Mouse (Mus musculus) CH12.LX (cell line): ENCODE data around the gene Fxyd7. TPM values are rescaled to one million over a fixed set of nuclear protein-coding genes. Genes with fewer than 3 reads are reported as not detected.

Source experiments
- DNase-seq: peaks from one replicate; pipeline ENCODE4 v3.0.0-alpha.2; 2013; ENCODE audit errors: extremely low read depth
- H3K27ac ChIP-seq: 2 replicates; pipeline ENCODE4 v1.5.1; 2012; ENCODE audit warnings: low read depth, mild to moderate bottlenecking, control low read depth, moderate library complexity; ENCODE audit not compliant: insufficient read depth
- H3K27me3 ChIP-seq: replicated peaks from 2 replicates; pipeline ENCODE3; 2012; ENCODE audit warnings: inconsistent platforms
- H3K36me3 ChIP-seq, 2 experiments: replicated peaks in 1 of 2; 2 replicates each; pipeline versions ENCODE3 to v1.6.1; 2012; ENCODE audit warnings: inconsistent platforms in 1 of 2, low read length in 1 of 2, mild to moderate bottlenecking in 1 of 2, mixed read lengths in 1 of 2, moderate library complexity in 1 of 2; ENCODE audit not compliant: control insufficient read depth in 1 of 2, insufficient read depth in 1 of 2
- H3K4me1 ChIP-seq, 2 experiments: 2 replicates each; pipeline ENCODE4 v1.6.1; 2012; ENCODE audit warnings: inconsistent platforms in 1 of 2, moderate library complexity in 1 of 2; ENCODE audit not compliant: insufficient read depth in 2 of 2, control insufficient read depth in 1 of 2
- H3K4me2 ChIP-seq: 2 replicates; pipeline ENCODE4 v1.6.1; 2012; ENCODE audit warnings: low read depth, mild to moderate bottlenecking, control low read depth; ENCODE audit not compliant: poor library complexity, insufficient read depth, severe bottlenecking
- H3K4me3 ChIP-seq, 3 experiments: fragments of 150-350 bp in 1 of 3; sonication (generic) in 1 of 3; replicated peaks in 1 of 3; 2 replicates each; pipeline versions ENCODE3 to v1.5.1; 2011 to 2012; ENCODE audit warnings: low read depth in 2 of 3, low read length in 2 of 3, mild to moderate bottlenecking in 2 of 3, moderate library complexity in 2 of 3, control low read depth in 1 of 3, improper control_type of control experiment in 1 of 3, inconsistent platforms in 1 of 3, mixed read lengths in 1 of 3; ENCODE audit not compliant: poor library complexity in 1 of 3
- H3K79me2 ChIP-seq: replicated peaks from 2 replicates; pipeline ENCODE4 v1.6.1; 2012; ENCODE audit warnings: mild to moderate bottlenecking, moderate library complexity; ENCODE audit not compliant: control insufficient read depth, poor library complexity, insufficient read depth, severe bottlenecking; ENCODE audit errors: extremely low read depth
- H3K9ac ChIP-seq: 2 replicates; pipeline ENCODE4 v1.6.1; 2012; ENCODE audit warnings: low read depth, mild to moderate bottlenecking, control low read depth, moderate library complexity; ENCODE audit not compliant: insufficient read depth
- H3K9me3 ChIP-seq: replicated peaks from 2 replicates; pipeline ENCODE3; 2012; ENCODE audit warnings: low read length, inconsistent platforms, mixed read lengths
- CHD2 ChIP-seq: IDR thresholded peaks from 2 replicates; pipeline ENCODE4 v1.6.1; 2011; ENCODE audit warnings: low read length, improper control_type of control experiment
- E2F4 ChIP-seq: IDR thresholded peaks from 2 replicates; pipeline ENCODE4 v1.6.1; 2011; ENCODE audit warnings: low read depth, low read length, improper control_type of control experiment; ENCODE audit not compliant: insufficient replicate concordance
- ELF1 ChIP-seq: IDR thresholded peaks from 2 replicates; pipeline ENCODE4 v1.6.1; 2014; ENCODE audit warnings: low read depth, mild to moderate bottlenecking, inconsistent platforms, low read length, improper control_type of control experiment
- ETS1 ChIP-seq: conservative IDR thresholded peaks from 2 replicates; pipeline ENCODE4 v1.6.1; 2012; ENCODE audit warnings: low read depth, mild to moderate bottlenecking, inconsistent platforms, low read length, improper control_type of control experiment, moderate library complexity
- GABPA ChIP-seq: IDR thresholded peaks from 2 replicates; pipeline ENCODE4 v1.6.1; 2012; ENCODE audit warnings: low read depth, low read length, improper control_type of control experiment, inconsistent platforms; ENCODE audit not compliant: insufficient replicate concordance
- IRF4 ChIP-seq: IDR thresholded peaks from 2 replicates; pipeline ENCODE4 v1.6.1; 2014; ENCODE audit warnings: low read depth, mild to moderate bottlenecking, inconsistent platforms, low read length, improper control_type of control experiment
- KAT2A ChIP-seq: IDR thresholded peaks from 2 replicates; pipeline ENCODE4 v1.6.1; 2012; ENCODE audit warnings: low read length, improper control_type of control experiment, inconsistent platforms; ENCODE audit not compliant: insufficient replicate concordance
- MAFK ChIP-seq: IDR thresholded peaks from 2 replicates; pipeline ENCODE4 v1.6.1; 2011; ENCODE audit warnings: low read length, improper control_type of control experiment; ENCODE audit not compliant: insufficient replicate concordance
- MEF2A ChIP-seq: IDR thresholded peaks from 2 replicates; pipeline ENCODE4 v1.6.1; 2014; ENCODE audit warnings: low read depth, mild to moderate bottlenecking, inconsistent platforms, low read length, improper control_type of control experiment, borderline replicate concordance
- MXI1 ChIP-seq: IDR thresholded peaks from 2 replicates; pipeline ENCODE4 v1.6.1; 2011; ENCODE audit warnings: mild to moderate bottlenecking, low read depth, low read length, improper control_type of control experiment
- NELFE ChIP-seq: IDR thresholded peaks from 2 replicates; pipeline ENCODE4 v1.6.1; 2011; ENCODE audit warnings: low read depth, low read length, improper control_type of control experiment
- NRF1 ChIP-seq: IDR thresholded peaks from 2 replicates; pipeline ENCODE4 v1.6.1; 2014; ENCODE audit warnings: low read depth, mild to moderate bottlenecking, inconsistent platforms, low read length, improper control_type of control experiment, moderate library complexity
- PAX5 ChIP-seq: IDR thresholded peaks from 2 replicates; pipeline ENCODE4 v1.6.1; 2012; ENCODE audit warnings: low read length, inconsistent platforms, mixed read lengths
- RAD21 ChIP-seq: IDR thresholded peaks from 2 replicates; pipeline ENCODE4 v1.6.1; 2011; ENCODE audit warnings: low read depth, mild to moderate bottlenecking, low read length, improper control_type of control experiment, moderate library complexity
- RCOR1 ChIP-seq: conservative IDR thresholded peaks from 2 replicates; pipeline ENCODE4 v1.6.1; 2012; ENCODE audit warnings: low read depth, mild to moderate bottlenecking, inconsistent platforms, low read length, improper control_type of control experiment
- TBP ChIP-seq: conservative IDR thresholded peaks from 2 replicates; pipeline ENCODE4 v1.6.1; 2011; ENCODE audit warnings: low read depth, low read length, improper control_type of control experiment
- TCF12 ChIP-seq: IDR thresholded peaks from 2 replicates; pipeline ENCODE4 v1.6.1; 2014; ENCODE audit warnings: low read depth, mild to moderate bottlenecking, inconsistent platforms, low read length, improper control_type of control experiment
- UBTF ChIP-seq: IDR thresholded peaks from 2 replicates; pipeline ENCODE4 v1.6.1; 2012; ENCODE audit warnings: low read depth, mild to moderate bottlenecking, inconsistent platforms, low read length, improper control_type of control experiment, moderate library complexity
- USF1 ChIP-seq: IDR thresholded peaks from 2 replicates; pipeline ENCODE4 v1.6.1; 2014; ENCODE audit warnings: low read depth, mild to moderate bottlenecking, inconsistent platforms, low read length, improper control_type of control experiment
- ZKSCAN1 ChIP-seq: IDR thresholded peaks from 2 replicates; pipeline ENCODE4 v1.6.1; 2012; ENCODE audit warnings: low read depth, inconsistent platforms, low read length, improper control_type of control experiment, borderline replicate concordance
- ZMIZ1 ChIP-seq: IDR thresholded peaks from 2 replicates; pipeline ENCODE4 v1.6.1; 2012; ENCODE audit warnings: low read depth, mild to moderate bottlenecking, inconsistent platforms, low read length, improper control_type of control experiment
- ZNF384 ChIP-seq: IDR thresholded peaks from 2 replicates; pipeline ENCODE4 v1.6.1; 2012; ENCODE audit warnings: low read depth, low read length, improper control_type of control experiment, inconsistent platforms
- dilution Hi-C: fragments of 300-500 bp; cut with MboI; formaldehyde crosslinking; loops from 2 replicates; pipeline ENCODE4 v1.14.3; 2020; ENCODE audit warnings: low sequenced_read_pairs; ENCODE audit not compliant: extremely low pct_unique_long_range_greater_than_20kb, extremely low pct_ligation_motif_present
- in situ Hi-C: fragments of 300-500 bp; cut with MboI; formaldehyde crosslinking; loops from 3 replicates; pipeline ENCODE4 v1.14.3; 2019; ENCODE audit warnings: low sequenced_read_pairs, low pct_ligation_motif_present, low pct_unique_long_range_greater_than_20kb, mixed read lengths
- polyA plus RNA-seq: library from polyadenylated mRNA; unstranded; fragments of >175 nt; gene quantifications from 2 replicates; pipeline ENCODE4 v1.2.1, GENCODE M21; 2012; ENCODE audit warnings: low read depth; ENCODE audit not compliant: insufficient read length
- total RNA-seq, 2 experiments: library from RNA; depleted of rRNA; stranded (reverse); fragments of 300-350 nt in 1 of 2; fragments of >200 nt in 1 of 2; gene quantifications; 2 replicates each; pipeline ENCODE4 v1.2.3; 2012 to 2014

Gene Fxyd7
- total and polyA plus RNA-seq, 3 experiments = not detected

DNA sequence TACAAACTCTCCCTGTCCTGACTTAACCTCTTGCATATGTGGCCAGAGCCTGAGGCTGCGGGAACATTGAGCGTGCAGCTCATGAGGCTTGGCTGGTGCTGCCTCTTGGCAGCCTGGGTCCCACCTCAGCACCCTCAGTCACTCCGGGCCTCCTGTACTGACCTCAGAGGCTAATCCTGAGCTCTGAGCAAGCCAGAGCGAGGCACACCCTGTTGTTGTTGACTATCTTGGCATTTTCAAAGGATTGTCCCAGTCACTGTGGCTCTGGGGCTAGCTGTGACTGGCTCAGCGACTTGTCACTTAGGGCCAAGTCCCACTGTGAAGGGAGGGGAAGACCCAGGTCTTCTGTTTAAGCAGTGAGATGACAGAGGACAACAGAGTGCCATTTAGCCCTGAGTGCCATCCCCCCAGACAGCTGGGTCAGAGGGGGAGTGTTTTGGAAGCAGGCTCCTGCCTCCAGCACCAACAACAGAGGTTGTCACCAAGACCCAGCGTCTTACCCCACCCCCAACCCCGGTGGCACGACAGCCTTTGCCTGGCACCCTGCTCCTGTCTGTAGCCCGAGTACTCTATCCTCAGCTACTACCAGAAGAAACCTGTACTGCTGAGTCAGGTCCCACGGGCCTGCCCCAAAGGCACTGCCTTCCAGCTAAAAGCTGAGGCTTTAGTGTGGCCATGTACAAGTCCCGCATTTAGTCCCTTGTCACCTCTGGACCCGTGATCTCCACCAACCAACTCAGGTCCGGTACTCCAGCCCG, 31.7 kb upstream of the Fxyd7 start:
- TF ChIP-seq KAT2A = no peak
- TF ChIP-seq MEF2A = no peak
- no peak for TF ChIP-seq GABPA
- no peak for TF ChIP-seq E2F4
- TF ChIP-seq MAFK = no peak
- no peak for TF ChIP-seq RCOR1
- TF ChIP-seq NELFE = no peak
- TF ChIP-seq TCF12 = no peak
- no peak for TF ChIP-seq CHD2
- no peak for TF ChIP-seq ZMIZ1
- TF ChIP-seq NRF1 = no peak
- TF ChIP-seq USF1 = no peak
- TF ChIP-seq ETS1 = no peak
- TF ChIP-seq TBP = no peak
- TF ChIP-seq ZNF384 = no peak
- TF ChIP-seq RAD21 = no peak
- TF ChIP-seq UBTF = no peak
- no peak for TF ChIP-seq ELF1
- no peak for TF ChIP-seq ZKSCAN1
- TF ChIP-seq, all 38 proteins: peak for 0
- Histone ChIP-seq H3K27ac (no peak overlapping the region), H3K27me3 (peaks cover 7% of the 10 kb centered on the region), H3K36me3 (no peaks in the 10 kb centered on the region), H3K9me3 (peaks cover 6% of the 10 kb centered on the region), H3K4me2 (no peak overlapping the region), H3K79me2 (no peaks in the 10 kb centered on the region), H3K4me1 (peaks cover 0 to 7% of the 10 kb centered on the region in 2 experiments; a peak in 2 of 4 replicates), H3K4me3 (no peak overlapping the region), H3K9ac (no peak overlapping the region)
- in situ Hi-C loops (no loop called here), dilution Hi-C loops (no loop called here)
- DNase-seq = no peak

DNA sequence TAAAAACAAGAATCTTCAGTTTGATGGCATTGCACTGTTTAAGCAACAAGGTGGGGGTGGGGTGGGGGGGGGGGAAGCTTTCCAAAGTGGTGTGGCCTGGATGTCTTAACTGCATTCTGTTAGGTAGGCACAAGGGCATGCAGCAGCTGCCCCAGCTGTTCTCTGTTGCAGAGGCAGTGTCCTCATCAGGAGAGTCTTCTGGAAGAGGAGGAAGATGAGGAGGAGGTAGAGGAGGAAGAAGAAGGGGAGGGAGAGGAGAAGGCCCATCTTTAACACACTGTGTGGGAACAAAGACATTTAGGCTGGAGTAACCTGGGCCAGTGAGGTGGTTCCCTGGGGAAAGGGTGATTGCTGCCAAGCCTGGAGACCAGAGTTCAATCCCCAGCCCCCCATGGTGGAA, 30.8 kb upstream of the Fxyd7 start:
- dilution Hi-C loops = no loop called here
- Histone ChIP-seq H3K9me3 (peaks cover 6% of the 10 kb centered on the region), H3K27ac (no peak overlapping the region), H3K4me3 (no peak overlapping the region), H3K27me3 (peaks cover 10% of the 10 kb centered on the region), H3K9ac (no peak overlapping the region), H3K79me2 (no peaks in the 10 kb centered on the region), H3K4me1 (peaks cover 0 to 7% of the 10 kb centered on the region in 2 experiments; a peak in 2 of 4 replicates), H3K36me3 (no peaks in the 10 kb centered on the region), H3K4me2 (no peak overlapping the region)
- DNase-seq = no peak
- no peak for TF ChIP-seq ZMIZ1
- no peak for TF ChIP-seq GABPA
- TF ChIP-seq MXI1 = no peak
- TF ChIP-seq USF1 = no peak
- TF ChIP-seq PAX5 = no peak
- TF ChIP-seq IRF4 = no peak
- TF ChIP-seq RCOR1 = no peak
- in situ Hi-C loops = no loop called here
